Mouse (Mus musculus) retina, postnatal 1 day (tissue): ENCODE data around the gene Phf19.

ENCODE experiments used
- DNase-seq: peaks from one replicate; pipeline ENCODE4 v3.0.0-alpha.2; 2012

The Phf19 gene

DNA sequence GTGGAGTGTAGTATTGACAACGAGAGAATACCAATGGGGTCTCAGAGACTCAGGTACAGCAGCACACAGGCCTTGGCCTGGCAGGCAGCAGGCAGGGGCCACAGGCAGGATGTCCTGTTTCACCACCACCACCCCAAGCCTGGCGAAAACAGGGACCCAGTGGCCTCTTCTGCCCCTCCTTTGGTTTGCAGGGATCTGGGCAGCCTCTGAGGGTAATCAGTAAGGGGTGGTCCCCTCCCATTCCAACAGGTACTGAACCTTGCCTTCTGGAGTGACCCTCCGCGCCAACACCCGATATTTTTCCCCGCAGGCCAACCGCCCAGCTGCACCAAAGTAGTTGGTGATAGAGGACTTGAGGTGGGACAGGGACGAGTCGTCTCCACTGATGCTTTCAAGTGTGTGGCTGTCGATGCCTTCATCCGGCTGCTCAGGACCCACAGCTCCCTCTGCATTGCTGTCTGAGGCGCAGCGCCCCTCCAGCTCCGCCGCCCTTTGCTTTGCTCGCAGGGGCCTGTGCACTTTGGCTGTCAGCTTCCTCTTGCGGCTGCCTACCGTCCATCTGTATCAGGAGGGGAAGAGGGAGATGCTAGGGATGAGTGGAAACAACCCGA lies 18.2 kb downstream of the Phf19 start:
- DNase-seq, result no peak

DNA sequence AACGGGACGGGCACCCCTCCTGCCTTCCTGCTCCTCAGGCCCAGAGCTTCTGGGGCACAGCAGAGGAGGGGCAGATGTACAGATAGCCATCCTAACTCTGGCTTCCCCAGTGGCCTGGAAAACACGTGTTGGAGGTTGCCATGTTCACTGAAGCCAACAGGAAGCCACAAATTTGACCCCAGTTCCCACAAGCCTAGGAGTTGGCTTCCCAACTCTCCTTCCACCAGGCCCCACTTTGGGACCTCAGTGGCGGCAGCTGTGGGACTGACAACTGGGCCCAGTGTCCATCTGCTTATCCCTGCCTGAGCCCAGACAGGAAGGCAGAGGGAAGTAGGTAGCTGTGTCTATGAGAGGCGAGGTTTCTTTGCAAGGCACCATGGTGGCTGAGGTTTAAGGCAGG lies 19.9 kb downstream of the Phf19 start:
- no peak for DNase-seq

DNA sequence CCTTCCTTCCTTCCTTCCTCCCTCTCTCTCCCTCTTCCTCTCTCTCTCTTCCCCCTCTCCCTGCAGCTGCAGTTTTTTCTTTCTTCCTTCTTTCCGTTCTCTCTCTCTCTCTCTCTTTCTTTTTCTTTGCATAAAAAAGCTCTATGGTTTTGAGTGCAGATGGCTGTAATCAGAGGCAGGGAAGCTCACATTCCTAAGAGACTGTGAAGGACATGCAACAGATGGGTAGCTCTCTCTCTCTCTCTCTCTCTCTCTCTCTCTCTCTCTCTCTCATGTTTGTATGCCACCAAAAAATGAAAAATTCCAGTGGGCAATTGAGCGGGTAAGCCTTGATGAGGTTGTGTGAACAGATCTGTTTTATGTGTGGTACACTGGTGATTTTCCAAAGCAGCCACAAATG lies 29.6 kb downstream of the Phf19 start:
- no peak for DNase-seq

DNA sequence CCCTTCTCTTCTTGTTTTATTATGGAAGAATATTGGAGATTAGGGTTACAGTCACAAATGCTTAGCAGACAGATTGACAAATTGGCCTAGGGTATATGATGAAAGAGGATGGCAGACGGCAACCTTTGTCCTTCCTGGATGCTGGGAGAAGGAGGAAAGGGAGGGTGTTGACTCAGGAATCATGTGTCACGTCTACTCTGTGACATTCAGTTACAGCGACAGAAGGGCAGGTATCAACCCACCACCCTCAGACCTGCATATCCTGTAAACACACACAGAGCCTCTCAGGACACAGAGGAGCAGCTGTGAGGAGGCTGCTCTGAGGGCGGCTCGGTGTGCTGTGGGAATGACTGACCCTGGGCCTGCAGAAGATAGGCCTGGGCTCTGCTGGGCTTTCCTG lies 30.6 kb downstream of the Phf19 start:
- no peak for DNase-seq

DNA sequence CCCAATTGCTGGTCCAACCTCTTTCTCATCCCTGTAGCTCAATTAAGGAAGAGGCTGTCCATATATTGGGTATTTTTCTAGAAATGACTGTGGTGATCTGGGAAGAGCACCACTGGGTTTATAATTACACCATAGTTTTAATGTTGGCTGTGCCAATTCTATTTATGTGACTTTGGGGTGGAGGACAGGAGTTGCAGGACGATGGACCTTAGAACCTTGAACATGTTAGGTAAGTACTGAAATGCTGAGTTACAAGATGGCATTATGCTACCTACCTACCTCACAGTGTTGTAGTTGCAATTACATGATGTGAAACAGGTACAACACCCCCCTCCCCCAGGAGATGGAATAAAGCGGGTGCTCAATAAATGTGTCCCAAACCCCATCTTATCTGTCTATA lies 31.1 kb downstream of the Phf19 start:
- no peak for DNase-seq

DNA sequence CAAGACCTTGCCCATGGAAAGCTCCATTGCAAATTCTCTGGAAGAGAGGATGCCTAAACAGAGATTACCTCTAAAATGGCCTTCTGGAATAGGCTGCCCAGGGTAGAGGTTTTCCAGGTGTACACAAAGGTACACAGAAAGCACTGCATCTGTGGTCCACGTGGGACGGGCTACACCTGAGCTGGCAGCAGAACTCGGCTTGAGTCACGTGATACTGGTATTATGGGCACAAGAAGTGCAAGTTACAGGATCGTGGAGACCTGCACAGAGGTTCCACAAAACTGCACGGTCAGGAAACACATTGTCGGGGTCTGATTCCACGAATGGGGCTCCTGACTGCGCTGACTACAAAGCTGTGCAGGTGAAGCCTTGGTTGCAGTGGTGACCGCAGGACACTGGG lies 33.8 kb downstream of the Phf19 start:
- DNase-seq, result no peak

DNA sequence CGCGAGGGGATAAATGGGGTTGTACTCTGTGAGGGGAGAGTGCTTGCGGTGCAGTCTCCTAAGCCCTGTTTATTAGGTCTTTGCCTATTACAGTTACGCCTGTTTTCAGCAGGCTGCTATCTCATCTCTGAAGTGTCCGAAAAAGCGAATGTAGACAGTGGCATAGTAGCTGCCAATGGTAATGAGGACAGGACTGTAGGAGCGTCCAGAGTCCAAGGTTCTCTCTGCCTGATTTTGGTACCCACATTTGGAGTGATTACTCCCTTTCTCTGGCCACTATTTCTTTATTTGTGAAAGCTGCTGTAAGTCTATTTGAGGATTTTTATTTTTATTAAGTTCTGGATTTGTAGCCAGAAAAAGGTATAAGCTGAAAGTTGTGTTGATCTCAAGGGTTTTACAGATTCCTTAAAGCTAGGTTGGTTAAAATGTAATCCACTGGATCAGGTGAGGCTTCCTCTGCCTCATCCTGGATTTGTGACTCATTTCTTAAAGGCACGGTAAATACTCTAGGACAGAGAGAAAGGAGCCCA lies 38.9 kb downstream of the Phf19 start, which contains the start of gene Psmd5:
Gene Psmd5 (minus strand): TSS at position 153 of the 530 bp plus-strand sequence.
- no peak for DNase-seq

DNA sequence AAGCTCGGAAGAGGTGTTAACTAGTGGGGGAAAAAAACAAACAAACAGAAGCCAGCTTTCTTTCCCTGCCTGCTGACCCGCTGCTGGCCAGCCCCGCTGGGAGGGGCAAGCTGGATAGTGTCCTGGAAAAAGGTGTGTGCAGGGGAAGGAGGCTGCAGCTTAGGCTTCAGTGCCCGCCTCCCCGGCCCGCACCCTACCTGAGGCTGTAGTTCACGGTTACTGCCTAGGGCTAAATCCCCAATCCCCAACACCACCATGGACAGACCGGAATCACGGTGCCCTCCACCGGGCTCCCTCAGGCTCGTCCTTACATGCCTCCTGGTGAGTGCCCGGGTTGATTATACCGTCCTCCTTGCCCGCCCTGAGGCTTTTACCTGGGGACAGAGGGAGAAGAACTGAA lies 39.6 kb downstream of the Phf19 start, which contains the start of gene Cutal:
Gene Cutal (plus strand): TSS at position 126 of the 400 bp plus-strand sequence.
- DNase-seq, result peak; percentile 15

DNA sequence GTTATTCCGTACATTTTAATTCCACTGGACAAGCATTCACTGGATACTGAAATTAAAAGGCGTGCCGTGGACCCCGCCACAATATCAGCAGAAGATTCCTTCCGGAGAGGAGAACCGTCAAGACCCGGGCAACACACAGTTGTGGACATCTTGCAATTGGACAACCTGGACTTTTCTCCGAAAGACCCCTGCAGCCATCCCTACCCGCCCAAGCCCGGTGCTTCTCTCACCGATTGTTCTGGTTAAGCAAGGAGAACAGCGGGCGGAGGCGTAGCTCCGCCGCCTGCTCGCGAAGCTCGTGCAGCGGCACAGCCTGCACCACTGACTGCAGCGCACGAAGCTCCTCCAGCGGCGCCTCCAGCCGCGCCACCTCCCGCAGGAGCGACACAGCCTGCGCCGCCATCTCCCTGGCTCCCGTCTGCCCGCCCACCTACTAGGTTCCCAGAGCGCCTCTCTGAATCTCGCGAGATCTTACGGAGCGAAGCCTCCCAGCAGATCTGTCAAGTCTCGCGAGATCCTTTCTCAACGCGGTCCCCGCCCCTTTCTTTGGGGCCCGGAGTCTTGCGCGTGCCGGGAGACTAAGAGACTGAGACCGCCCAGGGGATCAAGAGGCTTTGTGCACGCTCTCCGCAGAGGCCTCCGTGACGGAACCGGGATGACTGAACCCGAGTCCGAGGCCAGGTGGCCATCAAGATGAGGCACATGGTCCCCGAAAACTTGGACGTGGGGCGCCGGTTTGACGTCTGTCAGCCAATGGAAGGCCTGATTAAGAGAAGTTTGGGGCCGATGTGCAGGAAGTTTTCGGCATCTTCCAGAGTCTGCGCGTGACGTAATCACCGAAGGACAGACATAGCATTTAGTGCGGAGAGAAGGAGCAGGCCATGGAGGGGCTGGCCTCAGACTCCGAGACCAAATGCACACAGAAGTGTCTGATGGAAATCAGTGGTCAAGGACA lies 43.0 kb downstream of the Phf19 start:
- peak; percentile 100 for DNase-seq

DNA sequence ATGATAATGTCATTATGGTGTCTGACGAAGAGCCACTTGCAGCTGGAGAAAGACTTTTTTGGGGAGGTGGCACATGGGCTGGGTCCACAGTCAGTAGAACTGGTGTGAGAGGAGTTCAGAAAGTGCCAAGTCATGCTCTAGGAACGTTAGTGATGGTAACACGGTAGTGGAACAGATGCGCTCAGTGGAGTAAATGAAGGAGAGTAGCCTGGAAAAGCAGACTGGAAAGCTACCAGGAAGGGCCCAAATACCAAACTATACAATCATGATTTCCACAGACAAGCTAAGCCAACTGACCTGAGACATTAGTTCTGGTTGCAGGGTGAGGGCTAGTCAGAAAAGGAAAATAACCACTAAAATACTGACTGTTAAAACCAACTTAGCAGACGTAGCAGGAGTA lies 44.1 kb downstream of the Phf19 start:
- no peak for DNase-seq

DNA sequence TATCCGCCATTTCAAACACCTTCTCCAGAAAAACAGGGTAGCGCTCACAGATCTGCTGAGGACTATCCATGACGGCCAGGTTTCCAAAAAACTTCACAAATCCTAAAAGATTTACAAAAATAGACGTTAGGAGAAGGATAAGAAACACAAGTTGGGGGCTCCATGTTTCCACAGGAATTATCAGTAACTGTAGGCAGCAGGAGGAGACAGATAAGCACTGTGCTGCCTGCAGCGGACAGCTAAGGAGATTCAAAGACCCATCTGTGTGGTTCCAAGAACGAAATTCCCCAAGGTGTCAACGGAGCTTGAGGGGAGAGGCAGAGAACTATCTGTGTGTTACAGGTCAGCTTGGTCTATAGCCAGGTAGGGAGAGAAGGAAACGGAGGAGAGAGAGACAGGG lies 56.1 kb downstream of the Phf19 start:
- no peak for DNase-seq

DNA sequence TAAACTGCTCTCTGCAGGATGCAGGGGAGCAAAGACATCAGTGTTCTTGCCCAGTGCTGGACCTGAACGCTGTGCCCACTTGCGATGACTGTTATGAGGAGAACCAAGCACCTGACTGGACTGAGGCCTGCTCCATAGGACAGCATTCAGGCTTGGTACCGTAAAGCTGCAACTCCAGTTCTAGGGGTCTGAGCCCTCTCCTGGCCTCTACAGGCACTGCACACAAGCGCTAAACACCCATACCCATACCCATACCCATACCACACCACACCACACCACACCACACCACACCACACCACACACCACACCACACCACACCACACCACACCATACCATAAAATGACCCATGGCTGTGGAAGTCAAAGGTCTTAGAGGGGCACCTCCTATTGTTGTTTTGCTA lies 58.6 kb downstream of the Phf19 start:
- DNase-seq, result no peak

DNA sequence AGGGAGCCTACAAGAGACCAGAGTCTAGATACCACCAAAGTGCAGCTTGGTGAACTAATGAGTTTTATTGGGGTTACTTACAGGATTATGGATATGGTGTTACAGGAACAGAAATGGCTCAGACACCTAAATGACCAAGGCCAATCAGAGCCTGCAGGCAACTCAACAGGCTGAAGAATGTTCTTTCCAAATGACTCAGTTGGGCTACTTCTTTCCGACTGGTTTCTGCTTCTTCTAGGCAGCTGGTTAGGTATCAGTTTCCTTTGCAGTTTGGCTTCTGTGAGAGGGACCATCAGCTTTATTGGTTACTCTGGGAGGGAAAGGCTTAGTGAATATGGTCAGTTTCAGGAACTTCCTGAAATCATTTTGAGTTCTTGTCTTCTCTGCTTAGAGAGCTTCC lies 66.1 kb downstream of the Phf19 start:
- no peak for DNase-seq
